Mouse (Mus musculus): ENCODE measurements at regions not wholly inside any gene's neighbourhood (a gene's known extent, or its start where the extent isn't known, plus 50 kb on each side); places are given as distances from the start of the nearest gene placed in this dataset.

GRCm38 (mm10) chr3:80058722-80059121 is 174.4 kb downstream of the Fam198b start:
- no peak for TF ChIP-seq POLR2A (IDR thresholded peaks at IDR 0.05; ENCODE audit: extremely low read depth, insufficient read depth, low read length)
- peak; percentile 34; the same call in 1 of the 2 replicates for TF ChIP-seq CTCF (IDR thresholded peaks at IDR 0.05; ENCODE audit: extremely low read depth, insufficient read depth, low read length)
- no peaks in the 10 kb centered on the region for H3K4me1 ChIP-seq (ENCODE audit: control insufficient read depth, insufficient read depth, low read length)

GRCm38 (mm10) chr3:80070726-80071125 is 186.4 kb downstream of the Fam198b start:
- Histone ChIP-seq H3K4me3 (ENCODE audit: insufficient read depth, low read length) (no peak overlapping the region), H3K27ac (ENCODE audit: insufficient read depth, low read length) (no peak overlapping the region), H3K4me1 (ENCODE audit: control insufficient read depth, insufficient read depth, low read length) (no peaks in the 10 kb centered on the region)
- TF ChIP-seq POLR2A (IDR thresholded peaks at IDR 0.05; ENCODE audit: extremely low read depth, insufficient read depth, low read length): no peak
- TF ChIP-seq CTCF (IDR thresholded peaks at IDR 0.05; ENCODE audit: extremely low read depth, insufficient read depth, low read length): no peak

More at GRCm38 (mm10) chr3:80058722-80059121, 174.4 kb downstream of the Fam198b start:
- Histone ChIP-seq H3K27ac (ENCODE audit: insufficient read depth, low read length) (no peak overlapping the region), H3K4me3 (ENCODE audit: insufficient read depth, low read length) (no peak overlapping the region)

DNA sequence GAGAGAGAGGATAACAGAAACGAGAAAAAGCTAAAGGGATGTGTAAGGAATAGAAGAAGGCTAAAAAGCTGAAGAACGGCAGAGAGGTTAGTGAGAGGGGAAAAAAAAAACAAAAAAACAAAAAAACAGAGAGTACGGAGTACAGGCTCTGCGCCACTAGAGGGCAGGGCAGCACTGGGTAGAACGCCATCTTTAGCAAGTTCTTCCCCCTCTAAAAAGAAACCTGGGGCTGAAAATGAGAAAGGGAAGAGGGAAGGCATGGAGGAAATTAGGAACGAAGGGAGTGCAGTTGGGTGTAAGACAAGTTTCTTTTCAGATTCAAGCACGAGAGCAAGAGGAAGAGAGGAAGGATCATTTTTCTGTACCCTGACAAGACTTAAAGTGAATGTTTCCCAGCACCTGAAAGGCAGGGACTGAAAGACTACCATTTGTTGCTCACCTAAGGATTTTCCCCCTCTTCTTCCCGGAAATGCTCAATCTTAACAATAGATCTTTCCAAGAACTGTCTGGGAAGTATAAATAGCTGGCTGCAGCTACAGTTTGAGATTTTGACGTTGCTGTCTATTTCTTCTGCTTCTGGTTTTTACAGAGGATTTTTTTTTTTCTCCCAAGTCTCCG is 195.6 kb downstream of the Fam198b start:
- Histone ChIP-seq H3K4me1 (ENCODE audit: control insufficient read depth, insufficient read depth, low read length) (peaks cover 5% of the 10 kb centered on the region; the same call in 1 of the 2 replicates), H3K4me3 (ENCODE audit: insufficient read depth, low read length) (no peak overlapping the region; the same call in 1 of the 2 replicates), H3K27ac (ENCODE audit: insufficient read depth, low read length) (peak overlapping the region; percentile 87)
- TF ChIP-seq POLR2A (IDR thresholded peaks at IDR 0.05; ENCODE audit: extremely low read depth, insufficient read depth, low read length): no peak
- TF ChIP-seq CTCF (IDR thresholded peaks at IDR 0.05; ENCODE audit: extremely low read depth, insufficient read depth, low read length): peak; percentile 84

GRCm38 (mm10) chr3:80081210-80081609 is 196.9 kb downstream of the Fam198b start:
- Histone ChIP-seq H3K4me3 (ENCODE audit: insufficient read depth, low read length) (no peak overlapping the region), H3K4me1 (ENCODE audit: control insufficient read depth, insufficient read depth, low read length) (peaks cover 5% of the 10 kb centered on the region; the same call in 1 of the 2 replicates), H3K27ac (ENCODE audit: insufficient read depth, low read length) (peak overlapping the region; percentile 89; the same call in 1 of the 2 replicates)
- TF ChIP-seq POLR2A (IDR thresholded peaks at IDR 0.05; ENCODE audit: extremely low read depth, insufficient read depth, low read length) (no peak), CTCF (IDR thresholded peaks at IDR 0.05; ENCODE audit: extremely low read depth, insufficient read depth, low read length) (no peak)

DNA sequence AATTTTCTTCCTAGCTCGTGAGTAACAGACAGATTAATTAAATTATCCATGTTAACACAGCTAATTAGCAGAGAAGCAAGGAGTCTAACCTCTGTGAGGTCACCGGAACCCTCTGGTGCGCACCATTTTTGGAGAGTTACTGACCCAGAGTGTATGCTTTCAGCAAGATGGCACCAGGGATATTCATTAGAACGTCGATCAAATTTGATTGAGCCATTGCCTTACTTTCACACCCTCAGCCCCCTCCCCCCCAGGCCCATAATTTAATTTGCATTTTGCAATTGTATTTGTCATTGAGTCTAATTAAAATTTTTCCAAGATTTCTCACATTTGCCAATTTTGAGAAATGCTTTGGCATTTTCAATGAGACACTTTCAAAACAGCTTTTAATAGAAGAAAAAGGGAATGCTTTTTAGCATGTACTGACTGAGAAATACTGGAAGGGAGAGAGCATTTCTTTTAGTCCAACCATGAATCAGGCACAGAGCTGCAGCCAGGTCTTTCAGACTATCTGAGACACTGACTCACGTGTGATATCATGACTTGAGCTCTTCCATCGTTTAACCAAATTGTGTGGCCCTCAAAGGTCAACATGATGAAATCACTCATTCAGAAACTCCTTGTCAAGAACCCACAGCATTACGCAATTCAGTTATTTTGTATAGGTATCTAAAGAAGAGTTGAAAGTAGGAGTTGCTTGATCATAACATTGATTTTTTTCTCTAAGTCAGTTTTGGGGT is 198.6 kb downstream of the Fam198b start:
- Histone ChIP-seq H3K27ac (ENCODE audit: insufficient read depth, low read length) (peak overlapping the region; percentile 31; the same call in 1 of the 2 replicates), H3K4me1 (ENCODE audit: control insufficient read depth, insufficient read depth, low read length) (peaks cover 5% of the 10 kb centered on the region; the same call in 1 of the 2 replicates), H3K4me3 (ENCODE audit: insufficient read depth, low read length) (no peak overlapping the region)
- no peak for TF ChIP-seq POLR2A (IDR thresholded peaks at IDR 0.05; ENCODE audit: extremely low read depth, insufficient read depth, low read length)
- no peak for TF ChIP-seq CTCF (IDR thresholded peaks at IDR 0.05; ENCODE audit: extremely low read depth, insufficient read depth, low read length)

DNA sequence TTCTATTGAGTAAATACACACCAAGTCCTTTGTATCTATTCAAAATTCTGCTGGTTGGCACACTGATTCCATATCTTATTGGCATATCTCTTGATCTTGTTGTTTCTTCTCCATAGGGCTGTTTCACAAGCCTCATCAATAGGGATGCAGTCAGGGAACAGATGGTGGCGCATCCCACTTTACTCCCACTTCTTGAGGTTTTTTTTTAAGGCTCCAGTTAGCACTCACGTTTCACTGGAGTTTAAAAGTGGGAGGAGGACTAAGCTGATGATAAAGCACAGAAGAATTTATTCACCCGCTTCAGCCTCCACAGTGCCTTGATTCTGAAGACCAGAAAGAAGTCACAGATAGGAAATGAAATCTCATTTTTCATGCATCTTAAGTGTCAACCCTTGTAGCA is 199.8 kb downstream of the Fam198b start:
- H3K4me3 ChIP-seq (ENCODE audit: insufficient read depth, low read length): no peak overlapping the region
- peak overlapping the region; percentile 42; the same call in 1 of the 2 replicates for H3K27ac ChIP-seq (ENCODE audit: insufficient read depth, low read length)

GRCm38 (mm10) chr3:80099625-80100024 is 215.3 kb downstream of the Fam198b start:
- no peak overlapping the region for H3K27ac ChIP-seq (ENCODE audit: insufficient read depth, low read length)
- TF ChIP-seq POLR2A (IDR thresholded peaks at IDR 0.05; ENCODE audit: extremely low read depth, insufficient read depth, low read length): no peak
- TF ChIP-seq CTCF (IDR thresholded peaks at IDR 0.05; ENCODE audit: extremely low read depth, insufficient read depth, low read length): no peak
- no peaks in the 10 kb centered on the region for H3K4me1 ChIP-seq (ENCODE audit: control insufficient read depth, insufficient read depth, low read length)
- H3K4me3 ChIP-seq (ENCODE audit: insufficient read depth, low read length): no peak overlapping the region

More for the DNA sequence above, 199.8 kb downstream of the Fam198b start:
- no peak for TF ChIP-seq POLR2A (IDR thresholded peaks at IDR 0.05; ENCODE audit: extremely low read depth, insufficient read depth, low read length)
- TF ChIP-seq CTCF (IDR thresholded peaks at IDR 0.05; ENCODE audit: extremely low read depth, insufficient read depth, low read length): no peak
- H3K4me1 ChIP-seq (ENCODE audit: control insufficient read depth, insufficient read depth, low read length): peaks cover 5% of the 10 kb centered on the region; the same call in 1 of the 2 replicates

DNA sequence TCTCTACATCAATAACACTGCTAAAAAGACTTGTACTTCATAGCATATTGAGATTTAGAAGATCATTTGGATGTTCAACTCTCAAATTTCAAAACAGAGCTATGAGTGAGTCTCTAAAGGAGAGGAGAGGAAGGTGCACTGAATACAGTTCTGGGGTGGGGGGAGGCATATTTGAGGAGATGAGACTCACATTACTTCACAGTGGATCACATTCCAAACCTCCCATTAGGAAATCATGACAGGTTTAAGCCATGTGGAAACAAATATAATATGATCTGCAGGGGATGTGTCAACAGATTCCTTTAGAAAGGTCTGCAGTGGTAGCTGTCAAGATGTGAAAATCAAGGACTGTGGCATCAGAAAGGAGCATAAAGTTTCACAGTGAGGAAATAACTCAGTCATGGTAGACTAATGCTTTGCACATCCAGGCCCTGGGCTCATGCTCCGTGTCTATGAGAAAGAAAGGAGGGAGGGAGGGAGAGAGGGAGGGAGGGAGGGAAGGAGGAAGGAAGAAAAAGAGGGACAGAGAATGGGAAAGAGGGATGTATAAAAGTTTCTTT is 235.9 kb downstream of the Fam198b start:
- H3K4me3 ChIP-seq (ENCODE audit: insufficient read depth, low read length): no peak overlapping the region
- no peaks in the 10 kb centered on the region for H3K4me1 ChIP-seq (ENCODE audit: control insufficient read depth, insufficient read depth, low read length)
- H3K27ac ChIP-seq (ENCODE audit: insufficient read depth, low read length): no peak overlapping the region
- TF ChIP-seq POLR2A (IDR thresholded peaks at IDR 0.05; ENCODE audit: extremely low read depth, insufficient read depth, low read length) (no peak), CTCF (IDR thresholded peaks at IDR 0.05; ENCODE audit: extremely low read depth, insufficient read depth, low read length) (no peak)

GRCm38 (mm10) chr3:80123666-80124065 is 239.3 kb downstream of the Fam198b start:
- Histone ChIP-seq H3K4me1 (ENCODE audit: control insufficient read depth, insufficient read depth, low read length) (no peaks in the 10 kb centered on the region), H3K4me3 (ENCODE audit: insufficient read depth, low read length) (no peak overlapping the region), H3K27ac (ENCODE audit: insufficient read depth, low read length) (no peak overlapping the region)
- TF ChIP-seq POLR2A (IDR thresholded peaks at IDR 0.05; ENCODE audit: extremely low read depth, insufficient read depth, low read length): no peak
- no peak for TF ChIP-seq CTCF (IDR thresholded peaks at IDR 0.05; ENCODE audit: extremely low read depth, insufficient read depth, low read length)

Measured in cortical plate, adult 2 months (tissue).